Mouse (Mus musculus): ENCODE data around the gene Dcun1d2. TPM values are rescaled to one million over a fixed set of nuclear protein-coding genes. Genes with fewer than 3 reads are reported as not detected.
"Not testable (repeated sequence)": the region's sequence is repeated elsewhere in the genome, so short reads cannot be mapped to it uniquely, and the experiment has no call there.

Gene Dcun1d2
- polyA plus RNA-seq (2016; fragmentation: Nextera tagmentation; extraction: Ambion mirVana): 28.3 and 29.6 TPM in 2 replicates

- H3K9ac ChIP-seq: peak within 1 kb of the TSS; percentile 88
- peak within 1 kb of the TSS; percentile 98 for H3K4me2 ChIP-seq
- ATAC-seq (ENCODE audit: insufficient number of reproducible peaks, low FRiP score): peak; percentile 93
- H3K27ac ChIP-seq (ENCODE audit: poor library complexity, severe bottlenecking): peak within 1 kb of the TSS; percentile 96
- peaks cover 13% of the 10 kb centered on the region for H3K36me3 ChIP-seq
- peaks cover 17% of the 10 kb centered on the region for H3K4me1 ChIP-seq (replicated peaks)
- no peaks in the 10 kb centered on the region for H3K9me3 ChIP-seq (replicated peaks)
- WGBS: under 1% methylated on average over 79 of the region's 79 CpGs
- H3K27me3 ChIP-seq (replicated peaks): no peaks in the 10 kb centered on the region
- peak within 1 kb of the TSS; percentile 68 for H3K4me3 ChIP-seq
Observed at GRCm38 (mm10) chr8:13287692-13288623, at the start of gene Dcun1d2, which contains the start of gene Tmco3. TSS of gene Dcun1d2 (minus strand) at chr8:13288131. TSS of gene Tmco3 (plus strand) at chr8:13288190.

- no peak for ATAC-seq (ENCODE audit: insufficient number of reproducible peaks, low FRiP score)
- H3K27me3 ChIP-seq (replicated peaks): no peaks in the 10 kb centered on the region
- 66% methylated on average over 3 of the region's 3 CpGs for WGBS
- no peak overlapping the region for H3K4me3 ChIP-seq
- H3K36me3 ChIP-seq: peaks cover 23% of the 10 kb centered on the region
- 0 out of 2 replicates have a peak overlapping the region, but pooled peaks have one; percentile 99 for H3K9ac ChIP-seq
- H3K4me1 ChIP-seq (replicated peaks): peaks cover 22% of the 10 kb centered on the region
- no peak overlapping the region for H3K27ac ChIP-seq (ENCODE audit: poor library complexity, severe bottlenecking)
- H3K4me2 ChIP-seq: peak overlapping the region; percentile 86
- H3K9me3 ChIP-seq (replicated peaks): no peaks in the 10 kb centered on the region
Observed at GRCm38 (mm10) chr8:13337678-13338077, 49.7 kb upstream of the Dcun1d2 start.

GRCm38 (mm10) chr8:13337245-13337644, 49.3 kb upstream of the Dcun1d2 start:
- WGBS: 82% methylated on average over 6 of the region's 6 CpGs
- H3K27ac ChIP-seq (ENCODE audit: poor library complexity, severe bottlenecking); H3K9me3 ChIP-seq (replicated peaks); H3K4me2 ChIP-seq; H3K9ac ChIP-seq; H3K27me3 ChIP-seq (replicated peaks); ATAC-seq (ENCODE audit: insufficient number of reproducible peaks, low FRiP score); H3K4me3 ChIP-seq: not testable (repeated sequence)
- peaks cover 22% of the 10 kb centered on the region for H3K4me1 ChIP-seq (replicated peaks)
- H3K36me3 ChIP-seq: peaks cover 18% of the 10 kb centered on the region

GRCm38 (mm10) chr8:13334671-13335070, 46.7 kb upstream of the Dcun1d2 start:
- no peak overlapping the region for H3K4me3 ChIP-seq
- H3K4me2 ChIP-seq: no peak overlapping the region
- no peaks in the 10 kb centered on the region for H3K9me3 ChIP-seq (replicated peaks)
- no peak overlapping the region for H3K27ac ChIP-seq (ENCODE audit: poor library complexity, severe bottlenecking)
- WGBS: 44% methylated on average over 1 of the region's 1 CpGs
- no peak for ATAC-seq (ENCODE audit: insufficient number of reproducible peaks, low FRiP score)
- H3K27me3 ChIP-seq (replicated peaks): no peaks in the 10 kb centered on the region
- 0 out of 2 replicates have a peak, but pooled peaks cover 4% of the 10 kb centered on the region for H3K4me1 ChIP-seq (replicated peaks)
- H3K36me3 ChIP-seq: no peaks in the 10 kb centered on the region
- H3K9ac ChIP-seq: no peak overlapping the region

GRCm38 (mm10) chr8:13326598-13326997, 38.7 kb upstream of the Dcun1d2 start:
- Histone ChIP-seq H3K27me3 (replicated peaks) (no peaks in the 10 kb centered on the region), H3K4me2 (no peak overlapping the region), H3K4me3 (no peak overlapping the region), H3K9me3 (replicated peaks) (no peaks in the 10 kb centered on the region), H3K36me3 (peaks cover 7% of the 10 kb centered on the region; the same call in 1 of the 2 replicates), H3K4me1 (replicated peaks) (no peaks in the 10 kb centered on the region), H3K9ac (no peak overlapping the region), H3K27ac (ENCODE audit: poor library complexity, severe bottlenecking) (no peak overlapping the region)
- 33% methylated on average over 5 of the region's 5 CpGs for WGBS
- ATAC-seq (ENCODE audit: insufficient number of reproducible peaks, low FRiP score): no peak

- Histone ChIP-seq H3K27me3 (replicated peaks) (no peaks in the 10 kb centered on the region), H3K4me3 (no peak overlapping the region), H3K4me2 (no peak overlapping the region), H3K9me3 (replicated peaks) (no peaks in the 10 kb centered on the region), H3K27ac (ENCODE audit: poor library complexity, severe bottlenecking) (no peak overlapping the region), H3K9ac (no peak overlapping the region), H3K4me1 (replicated peaks) (peaks cover 3% of the 10 kb centered on the region; the same call in 1 of the 2 replicates), H3K36me3 (peaks cover 65% of the 10 kb centered on the region)
- 88% methylated on average over 10 of the region's 10 CpGs for WGBS
- no peak for ATAC-seq (ENCODE audit: insufficient number of reproducible peaks, low FRiP score)
Observed at GRCm38 (mm10) chr8:13316671-13317070, 28.7 kb upstream of the Dcun1d2 start.

- Histone ChIP-seq H3K9ac (no peak overlapping the region), H3K27me3 (replicated peaks) (no peaks in the 10 kb centered on the region), H3K4me3 (no peak overlapping the region), H3K27ac (ENCODE audit: poor library complexity, severe bottlenecking) (no peak overlapping the region), H3K4me2 (no peak overlapping the region), H3K36me3 (peaks cover 69% of the 10 kb centered on the region), H3K9me3 (replicated peaks) (no peaks in the 10 kb centered on the region), H3K4me1 (replicated peaks) (peaks cover 3% of the 10 kb centered on the region; the same call in 1 of the 2 replicates)
- ATAC-seq (ENCODE audit: insufficient number of reproducible peaks, low FRiP score): no peak
- 79% methylated on average over 3 of the region's 3 CpGs for whole genome bisulfite sequencing
Observed at GRCm38 (mm10) chr8:13314922-13315321, 27.0 kb upstream of the Dcun1d2 start.

- ATAC-seq (ENCODE audit: insufficient number of reproducible peaks, low FRiP score): no peak
- Histone ChIP-seq H3K4me3 (no peak overlapping the region), H3K9ac (no peak overlapping the region), H3K4me1 (replicated peaks) (no peaks in the 10 kb centered on the region), H3K27ac (ENCODE audit: poor library complexity, severe bottlenecking) (no peak overlapping the region), H3K36me3 (peaks cover 73% of the 10 kb centered on the region), H3K4me2 (no peak overlapping the region), H3K9me3 (replicated peaks) (peaks cover 3% of the 10 kb centered on the region; the same call in 1 of the 2 replicates), H3K27me3 (replicated peaks) (no peaks in the 10 kb centered on the region)
- WGBS: 79% methylated on average over 9 of the region's 9 CpGs
Observed at GRCm38 (mm10) chr8:13306916-13307315, 19.0 kb upstream of the Dcun1d2 start.

- Histone ChIP-seq H3K27me3 (replicated peaks) (no peaks in the 10 kb centered on the region), H3K9me3 (replicated peaks) (peaks cover 3% of the 10 kb centered on the region; the same call in 1 of the 2 replicates), H3K27ac (ENCODE audit: poor library complexity, severe bottlenecking) (no peak overlapping the region), H3K36me3 (peaks cover 76% of the 10 kb centered on the region), H3K4me2 (no peak overlapping the region), H3K9ac (no peak overlapping the region), H3K4me1 (replicated peaks) (no peaks in the 10 kb centered on the region), H3K4me3 (no peak overlapping the region)
- WGBS: 50% methylated on average over 7 of the region's 7 CpGs
- ATAC-seq (ENCODE audit: insufficient number of reproducible peaks, low FRiP score): no peak
Observed at GRCm38 (mm10) chr8:13306309-13306909, 18.5 kb upstream of the Dcun1d2 start.

- no peak overlapping the region for H3K27ac ChIP-seq (ENCODE audit: poor library complexity, severe bottlenecking)
- no peak overlapping the region for H3K9ac ChIP-seq
- 95% methylated on average over 4 of the region's 4 CpGs for WGBS
- H3K4me3 ChIP-seq: no peak overlapping the region
- no peak for ATAC-seq (ENCODE audit: insufficient number of reproducible peaks, low FRiP score)
- H3K27me3 ChIP-seq (replicated peaks): no peaks in the 10 kb centered on the region
- peaks cover 77% of the 10 kb centered on the region for H3K36me3 ChIP-seq
- no peak overlapping the region for H3K4me2 ChIP-seq
- H3K9me3 ChIP-seq (replicated peaks): peaks cover 3% of the 10 kb centered on the region; the same call in 1 of the 2 replicates
- H3K4me1 ChIP-seq (replicated peaks): no peaks in the 10 kb centered on the region
Observed at GRCm38 (mm10) chr8:13305884-13306283, 18.0 kb upstream of the Dcun1d2 start.

GRCm38 (mm10) chr8:13305459-13305858, 17.5 kb upstream of the Dcun1d2 start:
- no peak for ATAC-seq (ENCODE audit: insufficient number of reproducible peaks, low FRiP score)

More at GRCm38 (mm10) chr8:13305459-13305858, 17.5 kb upstream of the Dcun1d2 start:
- 89% methylated on average over 6 of the region's 6 CpGs for WGBS
- peaks cover 3% of the 10 kb centered on the region; the same call in 1 of the 2 replicates for H3K9me3 ChIP-seq (replicated peaks)
- no peak overlapping the region for H3K27ac ChIP-seq (ENCODE audit: poor library complexity, severe bottlenecking)
- H3K4me3 ChIP-seq: no peak overlapping the region
- H3K4me2 ChIP-seq: no peak overlapping the region
- peaks cover 77% of the 10 kb centered on the region for H3K36me3 ChIP-seq
- H3K27me3 ChIP-seq (replicated peaks): no peaks in the 10 kb centered on the region
- no peak overlapping the region for H3K9ac ChIP-seq
- H3K4me1 ChIP-seq (replicated peaks): no peaks in the 10 kb centered on the region
